Mouse (Mus musculus) liver, embryonic 11.5 days (tissue): ENCODE results near the gene Hal. TPM values are rescaled to one million over a fixed set of nuclear protein-coding genes. Genes with fewer than 3 reads are reported as not detected.

Source experiments
- ATAC-seq: fragments of 200-750 bp; cut with Nextera tagmentation; replicated peaks from 2 replicates; pipeline ENCODE4 v1.8.0; 2017; ENCODE audit warnings: moderate number of reproducible peaks, mild to moderate bottlenecking, moderate TSS enrichment, moderate library complexity; ENCODE audit not compliant: low FRiP score
- DNase-seq: peaks from one replicate; pipeline ENCODE4 v3.0.0-alpha.2; 2017; ENCODE audit warnings: low spot score
- H3K27ac ChIP-seq: fragments of 300-500 bp; sonication (generic); 2 replicates; pipeline ENCODE4 v1.5.1; 2014; ENCODE audit warnings: mild to moderate bottlenecking, low read depth, low read length, control low read depth
- H3K27me3 ChIP-seq: fragments of 300-500 bp; sonication (generic); replicated peaks from 2 replicates; pipeline ENCODE4 v1.6.1; 2014; ENCODE audit warnings: low read length, mixed read lengths; ENCODE audit not compliant: control insufficient read depth, insufficient read depth
- H3K36me3 ChIP-seq: fragments of 300-500 bp; sonication (generic); 2 replicates; pipeline ENCODE4 v1.6.1; 2014; ENCODE audit warnings: mild to moderate bottlenecking, low read length, moderate library complexity, mixed read lengths; ENCODE audit not compliant: control insufficient read depth, insufficient read depth
- H3K4me1 ChIP-seq: fragments of 300-500 bp; sonication (generic); replicated peaks from 2 replicates; pipeline ENCODE4 v1.6.1; 2014; ENCODE audit warnings: low read length, mixed read lengths; ENCODE audit not compliant: control insufficient read depth, insufficient read depth
- H3K4me2 ChIP-seq: fragments of 300-500 bp; sonication (generic); 2 replicates; pipeline ENCODE4 v1.6.1; 2014; ENCODE audit warnings: mild to moderate bottlenecking, control low read depth, moderate library complexity
- H3K4me3 ChIP-seq: fragments of 300-500 bp; sonication (generic); 2 replicates; pipeline ENCODE4 v1.5.1; 2014; ENCODE audit warnings: low read depth, low read length, control low read depth
- H3K9ac ChIP-seq: fragments of 300-500 bp; sonication (generic); 2 replicates; pipeline ENCODE4 v1.6.1; 2014; ENCODE audit warnings: low read depth, low read length, control low read depth
- H3K9me3 ChIP-seq: fragments of 300-500 bp; sonication (generic); 2 replicates; pipeline ENCODE4 v1.6.1; 2016; ENCODE audit warnings: low read length, inconsistent platforms, mixed read lengths; ENCODE audit not compliant: control insufficient read depth
- WGBS: fragments of 180-500 bp; shearing (Covaris S2); extraction: QIAGEN DNeasy Blood & Tissue Kit; methylation state at CpG from one replicate; pipeline ENCODE4 v1.1.7; 2014; 5-methylcytosine and 5-hydroxymethylcytosine counted together
- polyA plus RNA-seq: library from polyadenylated mRNA; unstranded; fragments of >200 nt; fragmentation: Nextera tagmentation; extraction: Ambion mirVana; gene quantifications from 2 replicates; pipeline ENCODE4 v1.2.1, GENCODE M21; 2014

The Hal gene
- polyA plus RNA-seq, result 1.1 and 1.3 TPM in 2 replicates

DNA sequence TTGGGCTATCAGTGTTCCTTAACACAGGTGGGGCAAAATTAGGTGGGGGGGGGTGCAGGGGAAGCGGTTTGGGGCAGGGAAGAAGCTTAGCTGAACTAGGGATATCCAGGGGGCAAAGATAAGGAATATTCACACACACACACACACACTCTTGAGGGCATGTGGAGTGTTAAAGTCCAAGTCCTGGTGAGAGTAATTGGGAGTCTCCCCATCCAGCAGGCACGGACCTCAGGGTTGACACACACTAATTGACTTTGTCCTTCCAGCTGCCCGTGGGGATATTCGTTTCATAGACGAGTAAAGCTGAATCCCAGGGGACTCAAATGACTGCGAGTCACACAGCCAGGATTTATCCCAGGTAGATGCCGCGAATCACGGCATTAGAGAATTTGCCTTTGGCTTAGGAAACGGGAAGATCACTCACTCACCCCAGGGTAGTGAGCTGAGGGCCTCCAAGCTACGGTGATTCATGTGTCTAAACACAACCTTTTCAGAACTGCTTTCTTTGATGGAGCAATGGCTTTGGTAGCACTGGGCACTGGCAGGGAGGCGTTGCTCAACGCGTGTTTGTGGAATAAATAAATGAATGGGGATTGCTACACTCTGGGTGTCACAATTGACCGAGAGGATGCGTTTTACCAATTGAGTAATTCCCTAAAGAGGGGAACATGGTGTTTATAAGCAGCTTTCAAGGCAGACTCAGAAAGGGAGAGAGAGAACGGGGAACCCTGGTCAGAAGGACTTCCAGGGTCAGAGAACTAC lies at the start of gene Hal:
Hal (plus strand) TSS at position 703 of the 762 bp plus-strand sequence.
- ATAC-seq, result no peak
- H3K9me3 ChIP-seq, result no peaks in the 10 kb centered on the region

DNA sequence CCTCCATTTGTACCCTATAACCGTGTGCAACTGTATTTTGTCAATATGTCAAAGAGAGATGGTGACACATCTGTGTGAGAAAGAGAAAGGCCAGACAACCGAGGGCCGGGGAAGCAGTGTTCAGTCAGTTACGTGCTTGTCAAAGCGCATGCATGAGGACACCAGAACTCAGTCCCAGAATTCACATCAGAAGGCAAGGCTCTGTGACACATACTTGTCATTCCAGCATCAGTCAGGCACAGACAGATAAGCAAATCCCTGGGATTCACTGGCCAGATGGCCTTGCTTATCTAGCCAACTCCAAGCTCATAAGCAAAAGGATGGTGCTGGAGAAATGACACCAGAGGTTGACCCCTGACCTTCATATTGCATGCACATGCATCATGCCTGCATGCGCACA lies 47.1 kb upstream of the Hal start:
- WGBS, result 75% methylated on average over 6 of the region's 6 CpGs
- no peaks in the 10 kb centered on the region for H3K9me3 ChIP-seq
- H3K27ac ChIP-seq, result no peak overlapping the region
- H3K4me1 ChIP-seq, result peaks cover 7% of the 10 kb centered on the region; the same call in 1 of the 2 replicates
- DNase-seq (no peak), ATAC-seq (0 out of 2 replicates have a peak, but pooled peaks have one; percentile 15)
- H3K4me2 ChIP-seq, result no peak overlapping the region
- no peak overlapping the region for H3K9ac ChIP-seq
- no peak overlapping the region for H3K4me3 ChIP-seq
- H3K27me3 ChIP-seq, result no peaks in the 10 kb centered on the region
- no peaks in the 10 kb centered on the region for H3K36me3 ChIP-seq

More for the DNA sequence above, at the start of gene Hal:
- H3K4me2 ChIP-seq, result no peak within 1 kb of the TSS
- H3K4me3 ChIP-seq, result no peak within 1 kb of the TSS
- DNase-seq, result no peak
- H3K36me3 ChIP-seq, result no peaks in the 10 kb centered on the region
- 71% methylated on average over 17 of the region's 17 CpGs for WGBS
- no peak within 1 kb of the TSS for H3K27ac ChIP-seq
- no peaks in the 10 kb centered on the region for H3K4me1 ChIP-seq
- H3K27me3 ChIP-seq, result no peaks in the 10 kb centered on the region
- no peak within 1 kb of the TSS for H3K9ac ChIP-seq

DNA sequence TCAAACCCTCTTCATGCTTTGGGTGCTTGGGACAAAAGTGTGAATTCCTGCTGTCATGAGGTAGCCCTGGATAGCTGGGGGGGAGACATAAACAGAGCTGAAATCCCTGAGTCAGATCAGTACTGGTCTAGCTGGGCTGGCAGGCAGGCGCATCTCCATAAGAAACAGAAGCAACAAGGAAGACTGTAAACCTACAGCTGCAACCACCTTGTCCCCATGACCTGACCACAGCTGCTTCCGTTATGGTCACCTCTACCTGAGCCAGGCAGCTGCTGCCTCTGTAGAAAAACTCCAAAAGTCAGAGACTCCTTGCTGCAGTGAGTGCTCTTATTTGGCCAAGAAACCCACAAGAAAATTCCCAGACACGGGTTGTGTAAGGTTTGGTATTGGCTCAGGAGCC lies 46.4 kb upstream of the Hal start:
- no peaks in the 10 kb centered on the region; the same call in 1 of the 2 replicates for H3K27me3 ChIP-seq
- no peak overlapping the region for H3K27ac ChIP-seq
- H3K4me3 ChIP-seq, result no peak overlapping the region
- no peaks in the 10 kb centered on the region for H3K9me3 ChIP-seq
- 78% methylated on average over 3 of the region's 3 CpGs for WGBS
- H3K9ac ChIP-seq, result no peak overlapping the region
- no peak for ATAC-seq
- H3K4me1 ChIP-seq, result peaks cover 8% of the 10 kb centered on the region; the same call in 1 of the 2 replicates
- no peak for DNase-seq
- no peak overlapping the region for H3K4me2 ChIP-seq
- no peaks in the 10 kb centered on the region for H3K36me3 ChIP-seq

DNA sequence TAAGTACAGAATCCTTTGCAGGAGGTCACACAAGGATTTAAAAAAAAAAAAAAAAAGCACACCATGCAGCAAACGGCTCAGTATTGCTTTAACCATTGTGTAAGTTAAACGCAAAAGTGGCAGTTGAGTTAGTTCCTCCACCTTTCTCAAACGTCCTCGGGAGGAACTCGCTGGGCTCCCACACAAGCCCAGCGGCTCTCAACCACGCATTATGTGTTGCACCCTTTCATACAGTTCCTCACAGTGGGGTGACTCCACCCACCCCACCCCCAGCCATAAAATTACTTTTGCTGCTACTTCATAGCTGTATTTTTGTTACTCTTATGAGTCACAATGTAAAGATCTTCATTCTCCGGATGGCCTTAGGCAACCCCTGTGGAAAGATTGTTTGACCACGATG lies 44.2 kb upstream of the Hal start:
- Histone ChIP-seq H3K9me3 (no peaks in the 10 kb centered on the region), H3K36me3 (no peaks in the 10 kb centered on the region), H3K9ac (no peak overlapping the region), H3K4me1 (peaks cover 2% of the 10 kb centered on the region; the same call in 1 of the 2 replicates), H3K27ac (no peak overlapping the region), H3K27me3 (no peaks in the 10 kb centered on the region; the same call in 1 of the 2 replicates), H3K4me3 (no peak overlapping the region), H3K4me2 (no peak overlapping the region)
- DNase-seq (no peak), ATAC-seq (no peak)
- 61% methylated on average over 9 of the region's 9 CpGs for WGBS

DNA sequence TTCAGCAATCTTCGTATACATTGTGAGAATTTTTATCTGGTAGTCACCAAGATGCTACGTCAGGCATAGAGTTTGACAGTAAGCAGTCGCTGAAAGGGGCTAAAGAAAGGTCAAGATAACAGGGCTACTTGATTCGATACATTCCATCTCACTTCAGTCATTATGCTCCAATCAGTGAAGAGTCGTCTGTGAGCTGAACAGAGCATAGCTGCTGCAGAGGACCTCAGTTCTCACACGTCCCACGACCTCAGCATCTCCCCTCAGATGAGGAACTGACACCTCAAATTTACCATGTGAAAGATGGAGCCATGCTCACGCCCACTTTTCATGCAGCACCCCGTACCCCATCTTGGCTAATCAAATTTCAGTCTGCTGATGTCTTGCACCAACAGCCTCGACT lies 41.2 kb upstream of the Hal start:
- ATAC-seq (0 out of 2 replicates have a peak, but pooled peaks have one; percentile 15), DNase-seq (no peak)
- H3K27ac ChIP-seq, result no peak overlapping the region
- H3K27me3 ChIP-seq, result no peaks in the 10 kb centered on the region; the same call in 1 of the 2 replicates
- no peaks in the 10 kb centered on the region for H3K9me3 ChIP-seq
- H3K4me1 ChIP-seq, result peaks cover 5% of the 10 kb centered on the region; the same call in 1 of the 2 replicates
- H3K36me3 ChIP-seq, result no peaks in the 10 kb centered on the region
- no peak overlapping the region for H3K9ac ChIP-seq
- no peak overlapping the region for H3K4me3 ChIP-seq
- H3K4me2 ChIP-seq, result no peak overlapping the region
- WGBS, result 43% methylated on average over 10 of the region's 10 CpGs

DNA sequence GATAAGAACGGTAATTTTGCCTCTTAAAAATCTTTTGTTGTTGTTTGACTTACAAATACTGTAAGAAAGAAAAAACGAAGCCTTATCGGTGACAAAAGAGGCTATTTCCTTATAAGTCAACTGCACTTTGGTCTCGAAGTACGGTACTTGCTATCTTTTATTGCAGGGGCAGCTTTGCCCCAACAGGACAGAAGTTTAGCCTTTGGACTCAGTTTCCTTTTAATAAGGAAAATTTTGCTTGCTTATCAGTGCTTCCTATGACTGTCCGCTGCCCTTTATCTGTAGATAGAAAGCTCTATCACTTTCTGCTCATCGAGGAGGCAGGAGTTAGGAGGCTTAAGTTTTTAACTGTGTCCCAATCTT lies 33.9 kb upstream of the Hal start:
- Histone ChIP-seq H3K4me1 (peaks cover 9% of the 10 kb centered on the region), H3K4me2 (peak overlapping the region; percentile 89), H3K36me3 (no peaks in the 10 kb centered on the region), H3K9me3 (no peaks in the 10 kb centered on the region), H3K27ac (no peak overlapping the region), H3K4me3 (peak overlapping the region; percentile 90), H3K27me3 (no peaks in the 10 kb centered on the region), H3K9ac (no peak overlapping the region; the same call in 1 of the 2 replicates)
- no peak for DNase-seq
- 19% methylated on average over 7 of the region's 7 CpGs for WGBS
- no peak for ATAC-seq

DNA sequence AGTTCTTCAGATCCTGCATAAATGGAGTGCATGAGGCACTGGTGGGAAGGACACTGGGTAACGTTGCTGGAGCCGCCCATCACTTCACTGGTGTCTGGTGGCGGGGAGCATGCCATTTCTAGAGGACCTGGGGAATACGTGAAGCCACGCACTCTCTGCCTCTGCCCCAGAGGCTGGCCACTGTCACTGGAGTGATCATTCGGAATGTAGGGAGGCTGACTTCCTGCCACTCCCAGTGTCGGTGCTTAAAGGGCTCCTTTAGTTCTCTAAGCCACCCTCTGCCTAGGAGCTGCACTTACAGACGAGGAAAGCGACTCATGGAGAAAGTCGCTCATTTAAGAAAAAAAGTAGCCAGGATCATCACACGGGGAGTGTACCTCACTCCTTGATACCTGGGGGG lies 28.5 kb upstream of the Hal start:
- Histone ChIP-seq H3K4me1 (peaks cover 3% of the 10 kb centered on the region; the same call in 1 of the 2 replicates), H3K9me3 (no peaks in the 10 kb centered on the region), H3K27ac (no peak overlapping the region), H3K4me2 (no peak overlapping the region), H3K36me3 (peaks cover 13% of the 10 kb centered on the region; the same call in 1 of the 2 replicates), H3K9ac (no peak overlapping the region), H3K4me3 (no peak overlapping the region), H3K27me3 (no peaks in the 10 kb centered on the region)
- ATAC-seq, result no peak
- 86% methylated on average over 11 of the region's 11 CpGs for WGBS
- no peak for DNase-seq

DNA sequence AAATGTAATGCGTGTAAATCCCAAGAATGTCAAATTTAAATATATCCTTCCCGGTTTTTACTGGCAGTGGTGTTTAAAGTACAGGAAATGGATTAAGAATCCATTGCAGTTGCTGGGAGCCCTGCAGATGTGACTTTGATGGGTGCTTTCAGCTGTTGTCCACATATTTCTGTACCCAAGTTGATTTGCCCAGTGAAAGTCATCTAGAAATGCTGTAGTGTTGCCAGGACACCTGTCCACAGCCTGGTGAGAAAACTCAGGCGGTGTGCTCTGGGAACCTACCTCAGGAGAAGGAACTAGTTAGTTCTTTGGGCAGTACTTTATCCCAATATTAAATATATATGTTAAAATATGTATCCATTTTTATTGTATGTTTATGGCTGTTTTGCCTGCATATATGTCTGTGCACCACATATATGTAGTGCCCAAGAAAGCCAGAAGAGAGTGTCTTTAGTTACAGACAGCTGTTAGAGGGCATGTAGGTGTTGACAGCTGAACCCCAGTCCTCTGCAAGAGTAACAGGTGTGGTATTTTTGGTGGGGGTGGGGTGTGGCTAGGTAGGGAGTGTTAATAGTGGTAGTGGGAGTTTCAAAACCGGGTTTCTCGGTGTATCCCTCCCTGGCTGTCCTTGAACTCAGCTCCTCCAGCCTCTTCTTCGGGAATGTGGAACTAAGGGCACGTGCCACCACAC lies 25.7 kb upstream of the Hal start:
- 91% methylated on average over 7 of the region's 7 CpGs for WGBS
- Histone ChIP-seq H3K27me3 (no peaks in the 10 kb centered on the region), H3K4me1 (peaks cover 7% of the 10 kb centered on the region; the same call in 1 of the 2 replicates), H3K4me2 (no peak overlapping the region), H3K36me3 (peaks cover 27% of the 10 kb centered on the region), H3K4me3 (no peak overlapping the region), H3K9ac (no peak overlapping the region), H3K27ac (no peak overlapping the region), H3K9me3 (no peaks in the 10 kb centered on the region)
- DNase-seq (no peak), ATAC-seq (no peak)
